Mouse (Mus musculus) thymus, postnatal 36 days (tissue): ENCODE measurements at regions not wholly inside any gene's neighbourhood (a gene's known extent, or its start where the extent isn't known, plus 50 kb on each side); places are given as distances from the start of the nearest gene placed in this dataset.
A peak's percentile ranks its signal among the peaks of the same experiment; 100 is the strongest.
"Not testable (repeated sequence)": the region's sequence is repeated elsewhere in the genome, so short reads cannot be mapped to it uniquely, and the experiment has no call there.

ENCODE experiments used
- DNase-seq, 2 experiments: peaks; one replicate each; pipeline ENCODE4 v3.0.0; 2022; ENCODE audit warnings: mixed read lengths in 2 of 2

DNA sequence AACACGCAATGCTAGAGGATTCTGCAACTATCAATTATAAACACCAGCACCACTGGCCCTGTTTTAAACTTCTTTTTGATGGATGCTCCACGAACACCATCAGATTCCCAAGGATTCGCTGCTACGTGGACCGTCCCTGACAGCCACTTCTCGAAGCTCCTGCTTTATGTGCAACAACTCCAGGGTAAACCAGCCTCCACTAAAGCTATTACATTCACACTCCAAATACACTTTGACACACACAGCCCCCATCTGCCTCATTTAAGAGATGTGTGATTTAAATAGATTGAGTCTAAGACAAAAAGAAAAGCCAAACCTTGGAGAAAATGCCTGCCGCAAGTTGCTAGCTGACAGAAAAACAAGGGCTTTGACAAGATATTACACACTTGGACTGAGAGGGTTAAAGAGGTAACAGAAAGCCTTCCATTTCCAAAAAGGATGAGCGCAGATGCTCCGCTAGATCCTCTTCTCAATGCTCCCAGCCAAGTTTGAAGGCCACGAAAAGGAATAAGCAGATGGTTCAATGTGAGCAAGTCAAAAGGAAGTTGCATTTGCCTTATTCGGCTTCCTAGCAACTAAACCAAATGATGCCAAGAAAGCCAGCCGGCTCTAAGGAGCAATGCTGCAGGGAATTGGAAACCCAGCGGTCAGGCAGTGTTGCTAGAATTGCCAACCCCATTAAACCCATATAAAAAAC is 54.0 kb upstream of the Cnep1r1 start:
- DNase-seq: no peak

DNA sequence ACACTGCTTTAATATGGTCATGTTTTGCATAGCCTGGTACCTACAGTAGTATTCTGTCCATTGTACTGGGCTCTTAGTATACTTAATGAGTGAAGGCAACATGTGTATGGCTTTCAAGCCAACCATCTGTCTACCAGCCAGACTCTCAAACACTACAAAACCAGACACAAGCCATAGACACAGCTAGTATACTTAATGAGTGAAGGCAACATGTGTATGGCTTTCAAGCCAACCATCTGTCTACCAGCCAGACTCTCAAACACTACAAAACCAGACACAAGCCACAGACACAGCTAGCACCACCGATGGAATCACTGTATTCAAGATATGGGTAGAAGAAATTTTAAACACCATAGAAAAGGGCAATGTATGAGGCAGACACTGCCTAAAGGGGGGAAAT is 59.5 kb upstream of the Cnep1r1 start:
- not testable (repeated sequence) for DNase-seq

DNA sequence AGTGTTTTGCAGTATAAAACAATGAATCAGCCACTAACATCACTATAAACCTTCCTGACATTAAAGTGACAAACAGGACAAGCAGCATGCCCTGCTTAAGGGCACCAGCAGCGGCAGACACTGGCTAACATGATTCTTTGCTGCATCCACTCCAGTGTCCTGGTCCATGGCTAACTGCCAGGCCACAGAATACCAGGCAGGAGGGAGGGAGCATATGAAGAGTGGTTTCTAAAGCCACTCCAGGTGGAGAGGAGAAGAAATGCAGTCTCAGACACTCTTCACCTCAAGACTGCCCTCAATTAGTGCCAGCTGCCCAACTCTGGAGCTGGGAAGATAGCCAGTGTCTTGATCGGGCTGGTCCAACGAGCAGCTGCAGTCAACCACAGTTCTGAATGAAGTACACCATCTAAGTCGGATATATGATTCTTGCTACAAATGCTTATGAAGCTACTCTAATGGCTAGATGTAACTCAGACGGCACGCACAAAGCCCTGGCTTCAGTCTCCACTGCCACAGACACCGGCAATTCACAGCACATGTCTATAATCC is 60.8 kb upstream of the Cnep1r1 start:
- DNase-seq: no peak

DNA sequence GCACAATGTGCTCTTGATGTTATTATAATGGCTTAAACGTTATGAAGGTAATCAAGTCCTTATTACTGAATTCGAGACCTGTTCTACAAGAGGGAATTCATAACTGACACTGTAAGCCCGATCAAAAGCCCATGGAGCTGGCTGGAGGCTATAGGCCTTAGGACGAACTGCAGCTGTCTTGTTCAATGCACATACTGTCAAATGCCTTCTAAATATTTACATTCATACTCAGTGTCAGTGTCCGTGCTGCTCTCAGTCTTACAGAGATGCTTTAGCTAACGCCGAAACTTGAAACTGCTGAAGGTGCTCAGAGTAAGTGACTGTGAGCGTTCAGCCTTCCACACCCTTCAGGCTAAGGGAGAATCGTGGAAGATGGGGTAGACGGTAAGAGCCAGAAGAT is 67.9 kb upstream of the Cnep1r1 start:
- no peak for DNase-seq

DNA sequence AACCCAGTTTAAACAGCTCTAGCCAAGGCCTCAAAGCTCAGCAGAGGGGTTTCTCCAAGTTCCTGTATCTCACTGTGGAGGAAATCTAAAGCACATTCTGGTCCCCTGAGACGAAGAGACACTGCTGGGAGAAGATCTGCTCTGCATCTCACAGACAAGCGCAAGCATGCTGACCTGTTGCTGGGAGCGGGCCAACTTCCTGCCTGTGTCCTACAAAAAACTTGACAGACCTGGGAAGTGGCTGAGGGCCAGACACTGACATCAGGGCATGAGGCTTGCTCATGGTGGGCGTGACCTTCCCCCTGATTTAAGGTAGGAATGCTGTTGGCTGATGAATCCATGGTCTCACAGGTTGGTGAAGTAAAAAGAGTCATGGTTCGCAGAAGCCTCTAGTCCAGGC is 69.5 kb upstream of the Cnep1r1 start:
- no peak for DNase-seq

DNA sequence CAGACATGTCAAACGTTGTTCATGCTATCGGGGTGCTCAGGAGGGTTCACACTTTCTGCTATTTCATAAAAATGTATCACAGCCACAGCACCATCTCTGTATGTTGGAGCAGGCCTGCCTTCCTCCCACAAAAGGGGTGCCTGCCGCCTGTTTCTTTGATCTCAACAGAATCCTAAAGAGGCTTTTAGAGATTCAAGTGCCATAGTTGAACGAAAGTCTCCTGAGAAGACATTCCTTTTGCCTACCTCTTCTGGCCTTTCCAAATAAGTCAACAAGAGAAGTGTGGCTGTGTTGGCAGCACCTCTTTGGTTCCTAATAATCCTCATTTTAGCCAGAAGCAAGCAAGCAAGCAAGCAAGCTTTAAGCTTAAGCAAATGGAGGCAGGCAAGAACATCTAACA is 72.6 kb upstream of the Cnep1r1 start:
- no peak for DNase-seq

DNA sequence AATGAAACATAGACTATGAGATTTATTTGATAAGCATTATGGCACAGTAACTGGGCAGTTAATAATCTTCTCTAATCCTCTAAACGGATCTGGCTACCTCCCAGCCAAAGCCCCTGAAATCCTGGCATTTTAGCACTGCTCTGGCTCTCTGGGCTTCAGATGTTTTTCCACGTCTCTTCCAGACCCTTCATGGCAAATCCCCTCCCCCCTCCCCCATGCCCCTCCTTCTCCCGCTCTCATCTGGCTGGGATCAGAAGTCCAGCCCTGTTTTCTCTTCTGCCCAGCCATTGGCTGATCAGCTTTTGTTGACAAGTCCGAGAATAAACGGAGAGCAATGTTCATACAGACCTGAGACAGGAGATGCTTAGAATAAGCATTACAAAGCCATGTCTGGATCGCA is 79.3 kb upstream of the Cnep1r1 start:
- no peak for DNase-seq

DNA sequence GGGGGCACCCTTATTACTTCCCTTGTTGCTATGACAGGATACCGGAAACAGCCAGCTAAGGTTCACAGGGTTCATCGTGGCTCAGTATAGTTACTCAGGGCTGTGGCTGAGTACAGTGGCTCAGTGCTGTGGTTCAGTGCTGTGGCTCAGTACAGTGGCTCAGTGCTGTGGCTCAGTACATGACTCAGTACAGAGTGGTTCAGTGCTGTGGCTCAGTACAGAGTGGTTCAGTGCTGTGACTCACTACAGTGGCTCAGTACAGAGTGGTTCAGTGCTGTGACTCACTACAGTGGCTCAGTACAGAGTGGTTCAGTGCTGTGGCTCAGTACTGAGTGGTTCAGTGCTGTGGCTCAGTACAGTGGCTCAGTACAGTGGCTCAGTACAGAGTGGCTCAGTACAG is 78.6 kb upstream of the Zfp423 start:
- no peak for DNase-seq

DNA sequence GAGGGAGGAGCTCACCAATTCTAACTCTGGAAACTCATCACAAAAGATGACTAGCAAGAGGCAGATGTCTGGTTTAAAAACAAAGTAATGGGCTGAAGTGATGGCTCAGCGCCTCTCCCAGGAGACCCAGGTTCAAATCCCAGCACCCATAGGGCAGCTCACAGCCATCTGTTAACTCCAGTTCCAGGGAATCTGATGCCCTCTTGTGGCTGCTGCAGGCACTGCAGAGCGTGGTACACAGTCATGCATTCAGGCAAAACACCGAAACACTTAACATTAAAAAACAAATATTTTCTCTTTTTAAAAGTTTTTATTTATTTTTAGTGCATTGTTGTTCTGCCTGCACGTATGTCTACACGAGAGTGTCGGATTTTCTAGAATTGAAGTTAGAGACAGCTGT is 73.7 kb upstream of the Zfp423 start:
- DNase-seq: peak in 1 of 2 experiments; percentile 14

DNA sequence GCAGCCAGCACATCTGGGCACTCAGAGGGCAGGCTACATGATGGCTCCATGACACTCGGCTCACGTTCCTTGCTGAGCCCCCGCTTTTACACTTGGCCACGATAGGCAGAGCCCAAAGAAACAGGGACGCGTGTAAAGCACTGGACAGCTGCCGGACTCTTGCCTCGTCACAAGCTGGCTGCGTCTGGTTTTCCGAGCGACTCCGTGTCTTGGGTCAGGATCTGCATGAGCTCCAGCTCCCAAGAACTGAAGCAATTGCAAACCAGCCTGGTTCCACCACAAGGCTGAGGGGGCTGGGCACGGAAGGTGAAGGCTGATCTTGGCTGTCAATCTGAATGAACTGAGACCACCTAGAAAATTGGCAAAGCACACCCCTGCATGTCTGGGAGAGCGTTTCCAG is 65.1 kb upstream of the Zfp423 start:
- no peak for DNase-seq

DNA sequence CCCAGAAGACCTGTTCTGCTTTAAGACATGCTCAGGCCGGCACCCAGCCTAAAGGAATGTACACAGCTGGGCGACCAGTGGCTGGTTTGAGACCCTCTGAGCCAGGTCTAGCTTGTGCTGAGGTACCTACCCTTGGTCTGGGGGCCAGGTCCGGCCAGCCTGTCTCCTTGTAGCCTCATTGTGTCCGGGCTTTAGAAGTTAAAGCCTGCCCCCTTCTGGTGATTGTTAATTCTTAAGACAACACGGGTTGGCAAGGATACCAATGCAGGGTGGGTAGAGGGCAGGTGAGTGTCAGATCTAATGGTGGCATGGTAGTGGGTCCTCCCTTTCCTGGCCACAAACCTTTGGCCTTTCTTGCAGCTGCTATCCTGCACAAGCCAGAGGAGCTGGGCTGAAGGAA is 64.0 kb upstream of the Zfp423 start:
- DNase-seq: no peak

DNA sequence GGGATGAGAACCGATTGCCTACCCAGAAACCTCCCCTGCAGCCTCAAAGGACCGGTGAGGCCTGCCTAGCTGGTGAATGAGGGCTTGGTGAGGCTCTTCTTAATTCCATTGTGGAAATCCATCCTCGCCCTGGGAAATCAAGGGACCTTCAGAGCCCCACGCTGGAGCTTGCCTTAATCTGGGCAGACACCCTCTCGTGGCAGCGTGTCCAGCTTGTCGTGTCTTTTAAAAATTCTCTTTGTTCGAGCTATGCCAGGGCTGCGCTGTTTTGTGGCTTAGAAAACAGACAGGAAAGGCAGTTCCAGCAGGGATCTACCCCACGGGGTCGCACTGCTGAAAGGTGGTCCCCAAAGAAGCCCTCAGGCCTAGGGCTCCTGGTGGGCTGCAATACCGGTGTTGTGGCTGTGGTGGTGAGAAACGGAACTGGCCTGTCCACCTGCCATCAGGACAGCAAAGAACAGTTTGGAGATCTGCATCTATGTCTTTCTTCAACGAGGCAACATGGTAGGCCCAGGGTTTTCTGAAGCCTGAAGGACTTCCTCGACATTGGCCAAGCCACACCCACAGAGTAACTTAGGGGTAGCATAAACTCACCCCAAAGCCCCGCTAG is 63.5 kb upstream of the Zfp423 start:
- DNase-seq: no peak

DNA sequence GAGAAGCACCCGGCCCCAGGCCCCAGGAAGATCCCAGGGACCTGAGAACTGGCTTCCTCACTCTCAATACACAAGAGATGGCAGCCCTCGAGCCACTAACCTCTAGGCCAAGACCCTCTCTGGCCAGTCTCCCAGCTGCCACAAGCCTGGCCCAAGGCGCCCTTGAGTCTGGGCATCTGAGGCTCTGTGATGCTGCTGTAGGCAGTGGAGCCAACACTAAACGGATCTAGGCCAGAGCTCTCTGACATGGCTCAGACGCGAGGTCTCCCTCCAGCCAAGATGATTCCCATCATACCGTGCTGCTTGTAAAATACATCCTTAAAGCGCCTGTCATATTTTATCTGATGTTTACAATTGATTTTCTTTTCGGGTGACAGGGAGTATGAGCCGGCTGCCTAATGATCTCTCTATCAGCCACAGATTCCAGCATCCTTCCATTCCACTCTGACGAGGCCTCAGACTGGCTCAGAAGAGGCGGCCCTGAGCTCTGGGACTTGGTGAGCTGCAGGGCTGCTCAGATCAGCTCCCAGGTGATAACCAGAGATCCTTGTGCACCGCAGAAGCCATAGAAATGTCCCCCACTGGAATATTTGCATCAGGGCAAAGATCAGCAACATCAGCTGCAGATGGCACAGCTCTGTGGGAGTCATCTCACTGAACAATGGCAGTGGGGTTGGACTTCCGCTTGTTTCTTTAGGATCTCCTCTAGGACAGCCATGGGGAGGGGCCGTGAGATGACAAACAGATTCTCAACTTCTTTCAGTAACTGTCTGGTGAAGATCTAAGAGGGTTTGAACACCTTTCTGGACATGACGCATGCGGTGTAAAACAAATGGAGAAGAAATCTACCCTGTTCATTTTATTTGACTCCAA is 60.1 kb upstream of the Zfp423 start:
- no peak for DNase-seq

DNA sequence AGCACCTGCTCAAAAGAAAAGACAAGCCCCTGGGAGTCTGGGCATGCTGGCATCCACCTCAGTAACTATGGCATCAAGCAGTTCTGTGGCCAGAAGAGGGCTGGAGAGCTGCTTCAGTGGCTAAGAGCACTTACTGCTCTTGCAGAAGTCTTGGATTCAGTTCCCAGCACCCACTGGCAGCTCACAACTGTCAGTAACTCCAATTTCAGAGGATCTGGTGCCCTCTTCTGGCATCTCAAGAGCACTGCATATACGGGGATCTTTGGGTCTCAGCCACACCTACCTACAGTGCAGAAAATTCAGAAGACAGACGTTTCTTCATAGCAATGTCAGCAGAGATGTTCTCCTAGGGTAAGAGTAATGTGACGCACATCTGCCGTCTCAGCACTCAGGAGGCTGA is 59.1 kb upstream of the Zfp423 start:
- no peak for DNase-seq

DNA sequence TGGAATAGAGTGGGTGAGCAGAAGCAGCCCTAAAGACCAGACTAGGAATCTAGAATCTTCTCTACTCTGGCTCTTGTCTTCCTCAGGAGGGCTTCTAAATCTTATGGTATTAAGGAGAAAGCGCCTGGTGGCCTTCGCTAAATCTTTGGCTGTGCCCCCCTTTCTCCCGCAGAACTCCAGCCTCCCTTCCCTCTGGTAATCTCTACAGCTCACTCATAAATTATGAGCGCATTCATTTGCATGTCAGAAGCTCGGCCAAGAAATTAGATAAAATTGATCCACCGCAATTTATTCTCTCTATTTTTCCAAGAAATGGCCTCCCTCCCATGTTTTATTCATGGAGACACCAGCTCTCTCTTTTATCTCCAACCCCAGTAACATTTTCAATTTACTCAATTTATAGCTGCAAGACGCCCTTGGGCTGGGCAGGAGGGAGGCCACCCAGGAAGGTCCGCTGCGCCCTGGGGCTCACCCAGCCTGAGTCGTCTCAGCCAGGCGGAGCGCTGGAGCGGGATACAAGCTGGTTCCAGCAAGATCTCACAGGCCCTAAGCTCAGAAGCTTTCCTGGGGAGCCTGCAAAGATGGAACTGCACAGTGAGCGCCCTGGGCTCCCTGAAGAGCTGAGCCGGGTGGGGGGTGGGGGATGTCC is 52.9 kb upstream of the Zfp423 start:
- DNase-seq: no peak

DNA sequence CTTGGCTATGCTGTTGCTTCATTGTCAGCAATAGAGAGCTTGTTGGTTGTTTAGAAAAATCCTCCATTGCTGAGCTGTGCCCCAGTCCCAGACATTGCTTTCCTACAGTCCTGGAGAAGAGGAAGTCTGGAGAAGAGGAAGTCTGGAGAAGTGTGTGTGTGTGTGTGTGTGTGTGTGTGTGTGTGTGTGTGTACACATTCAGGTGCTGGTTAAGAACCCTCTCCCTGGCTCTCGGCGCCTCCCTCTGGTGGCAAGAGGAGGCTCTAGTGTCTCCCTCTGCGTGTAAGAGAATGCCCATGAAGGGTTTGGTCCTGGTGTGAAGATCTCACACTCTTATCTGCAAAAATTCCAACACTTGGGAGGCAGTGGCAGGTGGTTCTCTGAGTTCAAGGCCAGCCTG is 51.2 kb upstream of the Zfp423 start:
- no peak for DNase-seq

DNA sequence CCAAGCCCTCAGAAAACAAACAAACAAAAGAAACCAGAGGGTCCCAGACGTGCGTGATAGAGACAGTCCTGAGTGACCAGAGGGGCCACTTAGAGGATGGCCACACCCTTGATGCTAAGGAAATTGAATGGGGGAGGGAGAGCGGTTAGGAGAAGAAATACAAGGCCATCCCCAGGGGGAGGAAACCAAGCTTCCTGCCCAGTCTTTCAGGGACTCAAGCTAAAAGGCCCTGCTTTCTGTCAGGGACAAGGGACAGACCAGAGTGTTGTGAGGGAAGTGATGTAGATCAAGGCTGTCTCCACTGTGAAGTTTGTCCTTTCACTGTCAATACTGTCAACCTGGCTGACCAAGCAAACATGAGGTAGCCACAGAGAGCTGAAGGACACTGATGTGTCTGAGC is 50.5 kb upstream of the Zfp423 start:
- DNase-seq: no peak
